Comparison of ENCODE assay signal across 21 mouse cellular contexts in genomic region chr11:49232781-49233180, GRCm38 (mm10). TPM values are rescaled to one million over a fixed set of nuclear protein-coding genes. Genes with fewer than 3 reads are reported as not detected.
"Had no signal": no experiment of that assay in that cellular context is flagged by ENCODE, and none has a peak within 500 bp of the region (broad histone marks: within the 10 kb centered on the region; RNA-seq: fewer than 3 reads in every experiment).

No protein-coding gene starts in this region.

- ATAC-seq: intestine, embryonic 15.5 days; liver, postnatal 0 days; midbrain, embryonic 13.5 days had no signal

- H3K4me1 ChIP-seq: intestine, embryonic 15.5 days; kidney, embryonic 15.5 days; limb, embryonic 15.5 days; liver, embryonic 13.5 days; midbrain, embryonic 13.5 days had no signal

- H3K36me3 ChIP-seq: intestine, embryonic 15.5 days; kidney, embryonic 15.5 days; limb, embryonic 15.5 days; liver, embryonic 13.5 days; midbrain, embryonic 13.5 days had no signal

- H3K4me3 ChIP-seq: intestine, embryonic 15.5 days; kidney, embryonic 15.5 days; left cerebral cortex, adult 2 months; limb, embryonic 15.5 days; liver, embryonic 13.5 days; midbrain, embryonic 13.5 days had no signal

- DNase-seq: kidney, adult 2 months; kidney, postnatal 14 days; liver, embryonic 13.5 days; liver, postnatal 0 days; lung, postnatal 36 days; thymus, adult 18-20 months; thymus, postnatal 14 days had no signal

- H3K27ac ChIP-seq: intestine, embryonic 15.5 days; kidney, embryonic 15.5 days; left cerebral cortex, adult 2 months; limb, embryonic 15.5 days; liver, embryonic 13.5 days; midbrain, embryonic 13.5 days had no signal

- H3K4me2 ChIP-seq: intestine, embryonic 15.5 days; kidney, embryonic 15.5 days; limb, embryonic 15.5 days; liver, embryonic 13.5 days; midbrain, embryonic 13.5 days had no signal

- H3K27me3 ChIP-seq: intestine, embryonic 15.5 days; kidney, embryonic 15.5 days; limb, embryonic 15.5 days; midbrain, embryonic 13.5 days had no signal

- H3K9me3 ChIP-seq: intestine, embryonic 15.5 days; kidney, embryonic 15.5 days; limb, embryonic 15.5 days; liver, embryonic 13.5 days; midbrain, embryonic 13.5 days had no signal

- H3K9ac ChIP-seq: intestine, embryonic 15.5 days; kidney, embryonic 15.5 days; limb, embryonic 15.5 days; liver, embryonic 13.5 days; liver, postnatal 0 days; midbrain, embryonic 13.5 days had no signal

RNA-seq across cellular contexts. Expression of gene Olfr1393, which starts 45.3 kb away (rescaled TPM):
- total RNA-seq: layer of hippocampus, adult 8-10 months had no signal
- polyA plus RNA-seq: intestine, embryonic 15.5 days; kidney, embryonic 15.5 days; limb, embryonic 15.5 days; liver, embryonic 13.5 days; midbrain, embryonic 13.5 days; neural tube, embryonic 14.5 days; stomach, embryonic 16.5 days had no signal

RNA-seq across cellular contexts. Expression of gene Btnl9, which starts 45.8 kb away (rescaled TPM):
- total RNA-seq: layer of hippocampus, adult 8-10 months; left cerebral cortex, adult 2 months; left cerebral cortex, postnatal 36 days; midbrain, postnatal 0 days had no signal
- polyA plus RNA-seq: midbrain, embryonic 13.5 days had no signal

RNA-seq across cellular contexts. Expression of gene Olfr1392, which starts 52.3 kb away (rescaled TPM):
- total RNA-seq: layer of hippocampus, adult 8-10 months; layer of hippocampus, postnatal 14 days; left cerebral cortex, adult 2 months; left cerebral cortex, postnatal 36 days; megakaryocyte progenitor cell, adult 5-6 weeks had no signal
- polyA plus RNA-seq: intestine, embryonic 15.5 days; liver, embryonic 13.5 days; liver, postnatal 0 days; lung, embryonic 16.5 days; midbrain, embryonic 13.5 days; neural tube, embryonic 14.5 days; spleen, adult 2 months had no signal
